Mouse (Mus musculus) forebrain, embryonic 15.5 days (tissue): Measurements from ENCODE around the gene Sema6b. TPM values are rescaled to one million over a fixed set of nuclear protein-coding genes. Genes with fewer than 3 reads are reported as not detected.

Experiments
- ATAC-seq: fragments of 200-750 bp; cut with Nextera tagmentation; replicated peaks from 2 replicates; pipeline ENCODE4 v1.8.0; 2017; ENCODE audit warnings: mild to moderate bottlenecking, moderate TSS enrichment, moderate library complexity
- H3K27ac ChIP-seq: fragments of 300-500 bp; sonication (generic); replicated peaks from 2 replicates; pipeline ENCODE4 v1.5.1; 2015; ENCODE audit warnings: mild to moderate bottlenecking, inconsistent platforms
- H3K27me3 ChIP-seq: fragments of 300-500 bp; sonication (generic); 2 replicates; pipeline ENCODE4 v1.6.1; 2015; ENCODE audit warnings: inconsistent platforms
- H3K36me3 ChIP-seq: fragments of 300-500 bp; sonication (generic); 2 replicates; pipeline ENCODE4 v1.6.1; 2015; ENCODE audit warnings: mild to moderate bottlenecking, inconsistent platforms
- H3K4me1 ChIP-seq: fragments of 300-500 bp; sonication (generic); 2 replicates; pipeline ENCODE4 v1.6.1; 2015; ENCODE audit warnings: inconsistent platforms
- H3K4me2 ChIP-seq: fragments of 300-500 bp; sonication (generic); replicated peaks from 2 replicates; pipeline ENCODE4 v1.6.1; 2015; ENCODE audit warnings: mild to moderate bottlenecking, inconsistent platforms
- H3K4me3 ChIP-seq: fragments of 300-500 bp; sonication (generic); 2 replicates; pipeline ENCODE4 v1.5.1; 2015; ENCODE audit warnings: mild to moderate bottlenecking, inconsistent platforms
- H3K9ac ChIP-seq: fragments of 300-500 bp; sonication (generic); replicated peaks from 2 replicates; pipeline ENCODE4 v1.6.1; 2015; ENCODE audit warnings: mild to moderate bottlenecking, inconsistent platforms
- H3K9me3 ChIP-seq: fragments of 300-500 bp; sonication (generic); 2 replicates; pipeline ENCODE4 v1.6.1; 2016; ENCODE audit warnings: inconsistent platforms
- WGBS: fragments of 180-500 bp; shearing (Covaris S2); methylation state at CpG from one replicate; pipeline ENCODE4 v1.1.7; 2015; ENCODE audit warnings: mixed read lengths; 5-methylcytosine and 5-hydroxymethylcytosine counted together
- polyA plus RNA-seq: library from polyadenylated mRNA; unstranded; fragments of >200 nt; fragmentation: Nextera tagmentation; extraction: Ambion mirVana; gene quantifications from 2 replicates; pipeline ENCODE4 v1.2.1, GENCODE M21; 2015

Gene Sema6b
- polyA plus RNA-seq, 1 experiment from 2014 or later: 14.2 TPM

DNA sequence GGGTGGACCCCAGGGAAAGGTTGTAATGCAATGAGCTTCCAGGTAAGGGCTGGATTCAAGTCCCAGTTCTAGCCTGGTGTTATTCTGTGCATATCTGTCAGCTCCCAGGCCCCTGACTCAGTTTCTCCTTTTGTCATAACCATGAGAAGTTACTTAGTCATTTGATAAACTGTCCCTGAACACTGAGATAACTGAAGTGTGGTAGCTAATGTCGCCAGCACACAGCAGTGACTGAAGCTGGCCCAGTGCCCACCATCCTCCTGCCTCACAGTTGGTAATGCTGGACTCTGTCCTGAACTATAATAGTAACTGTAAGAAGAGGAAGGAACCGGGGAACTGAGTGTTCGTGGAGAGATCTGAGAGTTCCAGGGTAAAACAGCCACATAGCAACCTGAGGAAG, 24.4 kb upstream of the Sema6b start:
- Histone ChIP-seq H3K4me2 (no peak overlapping the region), H3K36me3 (no peaks in the 10 kb centered on the region), H3K4me1 (peaks cover 14% of the 10 kb centered on the region), H3K27me3 (no peaks in the 10 kb centered on the region; the same call in 1 of the 2 replicates), H3K9ac (no peak overlapping the region), H3K27ac (no peak overlapping the region), H3K4me3 (no peak overlapping the region), H3K9me3 (no peaks in the 10 kb centered on the region)
- 74% methylated on average over 3 of the region's 3 CpGs for WGBS
- ATAC-seq: no peak

DNA sequence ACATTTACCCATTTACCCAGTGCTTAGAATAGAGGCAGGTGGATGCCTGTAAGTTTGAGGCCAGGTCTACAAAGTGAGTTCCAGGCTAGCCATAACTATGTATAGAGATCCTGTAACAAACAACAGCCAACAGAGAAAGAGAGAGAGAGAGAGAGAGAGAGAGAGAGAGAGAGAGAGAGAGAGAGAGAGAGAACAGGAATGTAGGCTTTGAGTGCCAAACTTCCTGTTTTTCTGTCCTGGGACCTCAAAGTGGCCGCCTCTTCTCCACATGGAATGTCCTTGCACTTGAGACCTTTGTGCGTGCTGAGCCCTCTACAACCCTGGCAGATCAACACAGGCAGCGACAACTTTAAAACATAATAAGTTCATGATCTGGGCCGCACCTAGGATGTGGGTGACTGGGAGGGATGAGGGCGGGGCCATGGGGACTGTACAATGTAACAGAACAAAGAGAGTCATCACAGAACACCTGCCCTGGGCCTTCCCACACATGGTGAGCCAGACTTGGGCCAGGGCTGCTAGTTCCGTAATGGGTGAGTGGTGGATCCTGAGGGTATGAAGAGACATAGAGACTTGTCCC, 23.5 kb upstream of the Sema6b start:
- 84% methylated on average over 6 of the region's 6 CpGs for WGBS
- no peaks in the 10 kb centered on the region for H3K9me3 ChIP-seq
- no peak overlapping the region for H3K27ac ChIP-seq
- ATAC-seq: no peak
- no peaks in the 10 kb centered on the region; the same call in 1 of the 2 replicates for H3K27me3 ChIP-seq
- H3K4me3 ChIP-seq: no peak overlapping the region
- H3K9ac ChIP-seq: no peak overlapping the region
- H3K36me3 ChIP-seq: no peaks in the 10 kb centered on the region
- no peak overlapping the region for H3K4me2 ChIP-seq
- H3K4me1 ChIP-seq: peaks cover 14% of the 10 kb centered on the region

DNA sequence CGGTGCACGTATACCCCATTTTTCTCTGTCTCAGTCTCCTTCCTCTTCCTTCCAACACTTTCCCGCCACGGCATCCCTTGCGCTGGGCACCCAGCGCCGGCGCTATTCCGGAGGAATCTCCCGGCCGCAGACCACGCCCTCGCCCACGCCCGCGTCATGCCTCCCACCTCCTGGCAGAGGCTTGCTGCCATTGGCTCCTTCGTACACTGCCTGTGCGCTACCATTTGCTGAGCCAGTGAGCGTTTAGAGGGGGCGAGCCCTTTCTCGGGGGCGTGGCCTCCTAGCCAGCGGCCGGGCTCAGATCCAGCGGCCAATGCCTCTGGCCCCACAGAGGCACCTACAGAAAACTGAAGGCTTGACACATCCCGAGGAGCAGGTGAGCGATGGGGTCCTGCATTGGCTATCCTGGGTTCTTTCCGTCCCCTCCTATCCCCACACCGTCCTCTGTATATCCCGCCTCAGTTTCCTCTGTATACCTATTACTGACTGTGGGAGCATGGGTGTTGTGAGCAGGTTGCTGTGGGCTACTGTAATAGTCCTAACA, 22.2 kb upstream of the Sema6b start, which contains the start of gene Tnfaip8l1:
TSS of gene Tnfaip8l1 (plus strand) at position 247 of the 544 bp plus-strand sequence.
- Histone ChIP-seq H3K4me1 (peaks cover 14% of the 10 kb centered on the region), H3K27me3 (peaks cover 6% of the 10 kb centered on the region; the same call in 1 of the 2 replicates), H3K9me3 (no peaks in the 10 kb centered on the region), H3K36me3 (no peaks in the 10 kb centered on the region), H3K27ac (no peak within 1 kb of the TSS), H3K4me2 (peak within 1 kb of the TSS; percentile 69), H3K4me3 (peak within 1 kb of the TSS; percentile 53), H3K9ac (peak within 1 kb of the TSS; percentile 48)
- under 1% methylated on average over 30 of the region's 30 CpGs for WGBS
- peak; percentile 98 for ATAC-seq

DNA sequence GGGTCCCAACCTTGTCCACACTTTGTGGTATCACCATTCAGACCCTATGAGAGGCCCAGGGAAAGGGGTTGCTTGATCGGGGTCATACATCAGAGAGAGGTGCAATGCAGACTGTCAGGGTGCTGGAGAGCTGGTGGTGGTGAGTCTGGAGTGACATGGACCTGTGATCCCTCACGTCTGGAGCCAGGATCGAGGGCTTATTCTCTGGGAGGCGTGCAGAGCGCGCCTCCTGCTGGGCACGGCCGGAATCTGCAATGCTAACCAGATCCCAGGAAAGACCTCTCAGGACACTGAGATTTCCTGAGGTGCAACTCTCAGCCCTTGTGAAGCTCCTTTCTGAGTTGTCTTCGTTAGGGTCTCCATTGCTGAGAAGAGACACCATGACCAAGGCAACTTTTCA, 19.6 kb upstream of the Sema6b start:
- no peak overlapping the region for H3K4me2 ChIP-seq
- H3K27ac ChIP-seq: no peak overlapping the region
- no peak overlapping the region for H3K9ac ChIP-seq
- no peak for ATAC-seq
- H3K4me3 ChIP-seq: no peak overlapping the region
- H3K4me1 ChIP-seq: peaks cover 14% of the 10 kb centered on the region
- H3K9me3 ChIP-seq: no peaks in the 10 kb centered on the region
- peaks cover 6% of the 10 kb centered on the region; the same call in 1 of the 2 replicates for H3K27me3 ChIP-seq
- H3K36me3 ChIP-seq: no peaks in the 10 kb centered on the region
- 3% methylated on average over 9 of the region's 9 CpGs for WGBS

DNA sequence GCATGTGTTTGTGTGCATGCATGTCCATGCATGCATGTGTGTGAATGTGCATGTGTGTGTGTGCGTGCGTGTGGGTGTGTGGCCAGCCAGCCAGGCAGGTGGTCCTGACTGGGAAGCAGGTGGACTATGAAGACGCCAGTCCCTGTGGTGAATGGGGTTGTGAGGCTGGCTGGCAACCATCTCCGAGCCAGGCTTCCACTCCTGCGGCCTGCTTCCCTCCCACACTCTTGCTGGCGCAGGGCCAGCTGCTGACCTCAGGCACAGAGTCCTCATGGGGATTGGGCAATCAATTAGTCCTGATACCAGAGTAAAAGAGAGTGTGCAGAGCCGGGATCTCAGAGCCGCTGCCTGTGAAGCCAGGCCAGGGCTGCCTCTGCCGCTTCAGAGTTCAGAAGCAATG, 13.5 kb upstream of the Sema6b start:
- Histone ChIP-seq H3K4me2 (no peak overlapping the region), H3K9me3 (no peaks in the 10 kb centered on the region), H3K4me1 (peaks cover 15% of the 10 kb centered on the region), H3K9ac (no peak overlapping the region), H3K36me3 (no peaks in the 10 kb centered on the region), H3K27me3 (peaks cover 26% of the 10 kb centered on the region), H3K4me3 (no peak overlapping the region), H3K27ac (no peak overlapping the region)
- no peak for ATAC-seq
- WGBS: 26% methylated on average over 9 of the region's 9 CpGs

DNA sequence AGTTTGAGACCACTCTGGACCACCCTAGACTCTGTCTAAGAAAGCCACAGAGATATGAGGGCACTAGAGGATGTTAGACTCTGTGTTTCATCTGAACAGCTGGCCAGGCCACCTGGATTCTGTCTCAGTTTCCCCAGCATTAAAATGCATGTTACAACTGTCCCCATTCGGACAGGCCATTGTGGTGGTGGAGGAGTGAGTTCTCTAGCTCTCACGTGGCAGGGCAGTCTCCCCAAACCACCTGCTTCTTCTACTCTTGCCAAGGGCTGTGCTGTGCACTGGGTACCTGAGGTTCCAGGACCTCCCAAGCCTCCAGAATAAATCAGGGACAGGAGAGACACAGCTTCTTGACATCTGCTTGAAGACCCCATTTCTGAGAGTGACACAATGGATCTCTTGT, 9.8 kb upstream of the Sema6b start:
- no peaks in the 10 kb centered on the region for H3K9me3 ChIP-seq
- peaks cover 17% of the 10 kb centered on the region for H3K4me1 ChIP-seq
- H3K4me3 ChIP-seq: no peak overlapping the region
- 46% methylated on average over 2 of the region's 2 CpGs for WGBS
- no peak overlapping the region for H3K27ac ChIP-seq
- no peak overlapping the region for H3K9ac ChIP-seq
- H3K36me3 ChIP-seq: no peaks in the 10 kb centered on the region
- H3K27me3 ChIP-seq: peaks cover 37% of the 10 kb centered on the region
- ATAC-seq: no peak
- H3K4me2 ChIP-seq: no peak overlapping the region

DNA sequence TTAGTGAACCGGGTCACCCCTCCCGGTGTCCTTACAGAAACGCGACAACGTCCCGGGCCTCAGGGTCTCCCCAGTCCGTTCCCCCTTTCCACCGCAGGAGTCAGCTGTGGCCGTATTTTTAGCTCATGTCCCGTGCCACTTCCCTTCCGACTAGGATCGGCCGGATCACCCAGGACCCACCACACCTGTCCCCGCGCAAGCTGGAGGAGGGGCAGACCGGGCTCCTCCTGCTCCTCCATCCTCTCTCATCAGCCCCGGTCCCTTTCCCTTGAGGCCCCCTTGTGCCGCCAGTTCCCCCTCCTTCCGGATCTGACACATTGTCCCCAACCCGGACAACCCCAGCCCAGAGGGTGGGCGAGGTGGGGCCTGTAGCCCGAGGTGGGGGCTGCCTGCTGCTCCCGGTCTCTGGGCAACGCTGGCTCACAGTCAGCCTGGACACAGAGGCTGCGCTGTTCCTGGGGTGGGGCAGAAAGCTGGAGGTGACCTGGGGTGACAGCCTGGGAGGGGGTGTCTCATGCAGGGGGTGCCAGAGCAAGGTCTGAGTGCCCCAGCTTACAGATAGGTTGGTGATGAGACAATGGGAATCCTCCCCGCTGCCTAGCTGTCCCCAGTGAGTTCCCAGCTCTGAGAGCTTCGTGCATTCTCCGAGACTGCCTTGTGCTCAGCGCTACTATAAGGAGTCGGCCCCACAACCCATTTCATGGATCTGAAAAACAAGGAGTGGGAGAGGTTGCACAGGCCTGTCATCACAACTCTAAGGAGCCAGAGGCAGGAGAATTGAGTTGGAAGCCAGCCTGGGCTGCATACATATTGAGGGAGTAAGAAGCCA, 8.9 kb upstream of the Sema6b start:
- WGBS: under 1% methylated on average over 30 of the region's 30 CpGs

DNA sequence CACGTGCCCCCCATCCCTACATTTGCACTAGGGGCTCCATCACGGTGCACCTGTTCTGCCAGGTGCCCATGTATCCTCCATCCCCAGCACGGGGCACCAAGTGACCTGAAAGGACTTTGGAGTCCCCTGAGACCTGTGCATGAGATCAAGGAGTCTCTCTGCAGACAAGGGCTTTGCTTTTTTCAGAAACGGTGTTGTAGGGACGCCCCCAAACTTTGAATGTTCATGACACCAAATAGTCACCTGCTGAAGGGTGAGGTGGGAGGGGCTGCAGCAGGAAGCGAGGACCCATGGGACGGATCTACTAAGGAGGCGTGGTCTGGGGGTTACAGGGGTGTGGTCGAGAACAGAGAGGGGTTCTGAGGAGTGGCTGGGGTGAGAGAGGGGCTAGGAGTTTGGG, 8.1 kb upstream of the Sema6b start:
- Histone ChIP-seq H3K27ac (no peak overlapping the region), H3K36me3 (no peaks in the 10 kb centered on the region), H3K27me3 (peaks cover 37% of the 10 kb centered on the region), H3K9me3 (no peaks in the 10 kb centered on the region), H3K4me2 (peak overlapping the region; percentile 41), H3K4me3 (peak overlapping the region; percentile 25), H3K4me1 (peaks cover 12% of the 10 kb centered on the region), H3K9ac (no peak overlapping the region)
- ATAC-seq: no peak
- WGBS: 19% methylated on average over 9 of the region's 9 CpGs

More for the DNA sequence above, 8.9 kb upstream of the Sema6b start:
- Histone ChIP-seq H3K9me3 (no peaks in the 10 kb centered on the region), H3K9ac (peak overlapping the region; percentile 49), H3K4me2 (peak overlapping the region; percentile 41), H3K4me1 (peaks cover 17% of the 10 kb centered on the region), H3K4me3 (peak overlapping the region; percentile 25), H3K27ac (no peak overlapping the region), H3K36me3 (no peaks in the 10 kb centered on the region), H3K27me3 (peaks cover 37% of the 10 kb centered on the region)
- peak; percentile 29; the same call in 1 of the 2 replicates for ATAC-seq

DNA sequence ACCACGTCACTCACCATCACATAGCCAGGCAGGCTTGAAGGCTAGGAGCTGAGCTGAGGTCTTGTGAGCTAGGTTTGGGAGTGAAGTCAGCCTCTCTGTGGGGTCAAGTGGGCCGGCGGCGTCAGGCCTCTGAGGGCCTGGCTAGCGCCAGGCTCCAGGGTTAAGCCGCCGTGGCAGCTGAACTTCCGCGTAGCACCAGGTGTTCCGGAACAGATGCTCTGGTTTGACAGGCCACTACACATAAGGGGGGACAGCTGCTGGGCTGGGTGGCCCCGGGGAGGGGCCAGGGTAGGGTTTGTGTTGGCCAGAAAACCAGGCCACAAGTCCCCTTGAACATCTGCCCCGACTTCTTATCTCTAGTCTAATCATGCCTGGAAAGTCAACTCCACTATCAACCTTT, 7.3 kb upstream of the Sema6b start:
- ATAC-seq: no peak
- H3K27me3 ChIP-seq: peaks cover 39% of the 10 kb centered on the region

DNA sequence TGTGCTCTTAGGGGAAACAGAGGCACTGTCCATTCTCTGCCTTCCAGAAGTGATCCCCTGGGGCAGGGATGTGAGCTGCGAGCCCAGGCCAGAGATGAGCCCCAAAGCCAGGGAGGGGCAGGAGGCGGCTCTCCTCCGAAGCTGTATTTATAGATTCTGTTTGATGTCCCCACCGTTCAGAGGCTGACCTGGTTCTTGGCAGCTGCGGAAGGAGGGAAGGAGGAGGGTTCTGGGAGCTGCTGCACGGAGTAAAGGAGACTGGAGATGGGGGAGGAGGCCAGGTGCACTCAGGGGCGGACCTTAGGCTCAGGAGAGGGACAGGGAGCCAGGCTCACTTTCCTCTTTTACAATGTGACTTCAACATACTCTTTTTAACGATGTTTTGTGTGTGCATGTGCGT, 6.0 kb upstream of the Sema6b start:
- WGBS: 25% methylated on average over 9 of the region's 9 CpGs
- no peak overlapping the region for H3K27ac ChIP-seq

More for the DNA sequence above, 7.3 kb upstream of the Sema6b start:
- WGBS: 76% methylated on average over 12 of the region's 12 CpGs
- H3K4me1 ChIP-seq: peaks cover 14% of the 10 kb centered on the region
- no peak overlapping the region for H3K27ac ChIP-seq
- no peak overlapping the region for H3K4me2 ChIP-seq
- H3K9me3 ChIP-seq: no peaks in the 10 kb centered on the region
- no peak overlapping the region for H3K9ac ChIP-seq
- no peaks in the 10 kb centered on the region for H3K36me3 ChIP-seq
- H3K4me3 ChIP-seq: no peak overlapping the region

DNA sequence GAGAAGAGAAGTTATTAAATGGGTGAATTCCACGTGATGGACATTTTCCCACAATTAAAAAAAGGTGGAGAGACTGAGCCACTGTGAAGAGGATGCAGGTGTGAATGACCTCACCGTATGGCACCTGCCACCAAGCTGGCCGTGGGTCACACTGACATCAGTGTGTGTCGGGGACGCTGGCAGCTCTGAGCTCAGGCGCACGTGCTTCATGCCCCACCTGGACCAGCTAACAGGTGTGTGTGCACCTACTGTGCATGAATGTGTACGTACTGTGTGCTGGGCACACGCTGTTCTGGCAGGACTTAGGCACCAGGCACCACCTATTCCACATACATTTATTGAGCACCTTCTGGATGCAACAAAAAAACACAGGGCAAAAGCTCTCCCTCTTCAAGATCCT, 4.4 kb upstream of the Sema6b start:
- WGBS: 73% methylated on average over 9 of the region's 9 CpGs
- Histone ChIP-seq H3K4me1 (peaks cover 32% of the 10 kb centered on the region), H3K27ac (no peak overlapping the region), H3K9me3 (no peaks in the 10 kb centered on the region), H3K4me3 (no peak overlapping the region), H3K4me2 (no peak overlapping the region), H3K36me3 (no peaks in the 10 kb centered on the region), H3K27me3 (peaks cover 37% of the 10 kb centered on the region), H3K9ac (no peak overlapping the region)
- no peak for ATAC-seq

More for the DNA sequence above, 6.0 kb upstream of the Sema6b start:
- H3K9me3 ChIP-seq: no peaks in the 10 kb centered on the region
- ATAC-seq: no peak
- no peak overlapping the region for H3K4me2 ChIP-seq
- no peak overlapping the region for H3K9ac ChIP-seq
- H3K4me3 ChIP-seq: no peak overlapping the region
- peaks cover 27% of the 10 kb centered on the region for H3K4me1 ChIP-seq
- peaks cover 45% of the 10 kb centered on the region for H3K27me3 ChIP-seq
- no peaks in the 10 kb centered on the region for H3K36me3 ChIP-seq
